Mouse (Mus musculus): ENCODE measurements around the gene Tldc1.

DNA sequence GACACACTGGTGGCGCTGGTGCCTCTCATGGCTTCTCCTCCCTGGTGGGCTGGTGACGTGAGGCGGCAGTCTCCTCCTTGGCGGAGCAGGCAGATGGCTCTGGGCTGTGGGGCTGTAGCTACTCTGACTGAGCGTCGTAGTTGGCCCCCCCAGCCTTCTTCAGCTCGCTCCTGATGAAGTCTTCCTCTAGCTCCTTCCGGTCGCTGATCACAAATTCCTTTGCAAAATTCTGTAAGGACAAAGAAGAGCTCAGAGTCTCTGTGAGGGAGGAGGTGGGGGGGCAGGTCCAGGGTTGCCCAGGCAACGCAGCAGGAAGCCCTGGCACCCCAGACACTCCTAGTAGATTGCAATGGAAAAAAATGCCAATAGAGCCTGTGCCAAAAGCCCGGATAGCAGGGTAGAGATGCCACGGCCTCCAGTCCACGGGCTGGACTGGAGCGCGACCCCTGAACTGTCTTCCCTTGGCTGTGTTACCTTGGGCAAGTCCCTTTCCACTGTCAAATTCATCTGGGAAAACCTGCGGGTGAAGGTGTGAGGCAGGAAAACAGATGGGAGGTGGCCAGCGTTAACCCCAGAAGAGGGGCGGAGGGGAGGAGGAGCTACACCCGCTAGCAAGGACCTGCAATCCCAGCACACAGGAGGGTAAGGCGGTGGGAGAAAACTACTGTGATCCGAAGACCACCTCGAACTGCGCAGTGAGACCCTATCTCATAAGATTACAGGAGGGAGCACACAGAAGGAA lies 32.1 kb upstream of the Tldc1 start:
- TF ChIP-seq CTCF (IDR thresholded peaks at IDR 0.05; ENCODE audit: control insufficient read depth, insufficient read depth, low read length) (no peak), POLR2A (IDR thresholded peaks at IDR 0.05; ENCODE audit: borderline replicate concordance, control insufficient read depth, low read depth, low read length) (no peak)

Measured in bone marrow, adult 2 months (tissue).